Mouse (Mus musculus) stomach, embryonic 16.5 days (tissue): ENCODE data around the gene Pde4d. TPM values are rescaled to one million over a fixed set of nuclear protein-coding genes. Genes with fewer than 3 reads are reported as not detected.
A peak's percentile ranks its signal among the peaks of the same experiment; 100 is the strongest.

Experiments
- ATAC-seq: fragments of 200-750 bp; cut with Nextera tagmentation; 2 replicates; pipeline ENCODE4 v1.8.0; 2017; ENCODE audit warnings: moderate number of reproducible peaks, moderate TSS enrichment; ENCODE audit not compliant: insufficient read depth, low FRiP score
- H3K27ac ChIP-seq: fragments of 300-500 bp; sonication (generic); 2 replicates; pipeline ENCODE4 v1.5.1; 2014; ENCODE audit warnings: low read length
- H3K27me3 ChIP-seq: fragments of 300-500 bp; sonication (generic); 2 replicates; pipeline ENCODE4 v1.6.1; 2014; ENCODE audit warnings: low read length, control low read depth, mixed read lengths; ENCODE audit not compliant: control insufficient read depth, insufficient read depth
- H3K36me3 ChIP-seq: fragments of 300-500 bp; sonication (generic); 2 replicates; pipeline ENCODE4 v1.6.1; 2014; ENCODE audit warnings: low read length; ENCODE audit not compliant: control insufficient read depth, insufficient read depth
- H3K4me1 ChIP-seq: fragments of 300-500 bp; sonication (generic); 2 replicates; pipeline ENCODE4 v1.6.1; 2014; ENCODE audit warnings: low read length, control low read depth, mixed read lengths; ENCODE audit not compliant: control insufficient read depth, insufficient read depth
- H3K4me2 ChIP-seq: fragments of 300-500 bp; sonication (generic); 2 replicates; pipeline ENCODE4 v1.6.1; 2014; ENCODE audit warnings: low read depth, low read length, mixed read lengths
- H3K4me3 ChIP-seq: fragments of 300-500 bp; sonication (generic); replicated peaks from 2 replicates; pipeline ENCODE4 v1.5.1; 2014; ENCODE audit warnings: mild to moderate bottlenecking, low read length
- H3K9ac ChIP-seq: fragments of 300-500 bp; sonication (generic); 2 replicates; pipeline ENCODE4 v1.6.1; 2014; ENCODE audit warnings: low read length
- H3K9me3 ChIP-seq: fragments of 300-500 bp; sonication (generic); replicated peaks from 2 replicates; pipeline ENCODE4 v1.6.1; 2016; ENCODE audit warnings: low read length, control low read depth; ENCODE audit not compliant: control insufficient read depth
- WGBS: fragments of 180-500 bp; shearing (Covaris S2); extraction: QIAGEN DNeasy Blood & Tissue Kit; methylation state at CpG from one replicate; pipeline ENCODE4 v1.1.7; 2014; 5-methylcytosine and 5-hydroxymethylcytosine counted together
- polyA plus RNA-seq: library from polyadenylated mRNA; unstranded; fragments of >200 nt; fragmentation: Nextera tagmentation; extraction: Ambion mirVana; gene quantifications from 2 replicates; pipeline ENCODE4 v1.2.1, GENCODE M21; 2015

Gene Pde4d
- polyA plus RNA-seq, 1 experiment from 2014 or later, result 22.1 TPM

GRCm38 (mm10) chr13:109343596-109343995, 893.8 kb downstream of the Pde4d start:
- H3K36me3 ChIP-seq, result no peaks in the 10 kb centered on the region
- peak; percentile 85 for ATAC-seq
- no peak overlapping the region for H3K4me3 ChIP-seq
- no peak overlapping the region for H3K4me2 ChIP-seq
- H3K9ac ChIP-seq, result no peak overlapping the region
- H3K27ac ChIP-seq, result no peak overlapping the region
- no peaks in the 10 kb centered on the region for H3K4me1 ChIP-seq
- 2% methylated on average over 4 of the region's 4 CpGs for WGBS
- no peaks in the 10 kb centered on the region for H3K27me3 ChIP-seq
- H3K9me3 ChIP-seq, result no peaks in the 10 kb centered on the region

GRCm38 (mm10) chr13:109347770-109348169, 898.0 kb downstream of the Pde4d start:
- no peak for ATAC-seq

GRCm38 (mm10) chr13:109348316-109348715, 898.6 kb downstream of the Pde4d start:
- Histone ChIP-seq H3K4me3 (no peak overlapping the region), H3K4me1 (no peaks in the 10 kb centered on the region), H3K27me3 (no peaks in the 10 kb centered on the region), H3K36me3 (no peaks in the 10 kb centered on the region), H3K27ac (no peak overlapping the region), H3K9ac (no peak overlapping the region), H3K4me2 (no peak overlapping the region), H3K9me3 (no peaks in the 10 kb centered on the region)
- no peak for ATAC-seq
- 94% methylated on average over 6 of the region's 6 CpGs for WGBS

More at GRCm38 (mm10) chr13:109347770-109348169, 898.0 kb downstream of the Pde4d start:
- no peaks in the 10 kb centered on the region for H3K27me3 ChIP-seq
- no peaks in the 10 kb centered on the region for H3K36me3 ChIP-seq
- no peak overlapping the region for H3K4me3 ChIP-seq
- no peak overlapping the region for H3K4me2 ChIP-seq
- 69% methylated on average over 11 of the region's 11 CpGs for WGBS
- no peak overlapping the region for H3K9ac ChIP-seq
- no peaks in the 10 kb centered on the region for H3K4me1 ChIP-seq
- no peaks in the 10 kb centered on the region for H3K9me3 ChIP-seq
- no peak overlapping the region for H3K27ac ChIP-seq

- Histone ChIP-seq H3K27ac (no peak overlapping the region), H3K4me3 (no peak overlapping the region), H3K27me3 (no peaks in the 10 kb centered on the region), H3K4me2 (no peak overlapping the region), H3K36me3 (no peaks in the 10 kb centered on the region), H3K4me1 (no peaks in the 10 kb centered on the region), H3K9me3 (no peaks in the 10 kb centered on the region), H3K9ac (no peak overlapping the region)
- ATAC-seq, result no peak
- 77% methylated on average over 7 of the region's 7 CpGs for WGBS
Observed at GRCm38 (mm10) chr13:109350100-109350499, 900.4 kb downstream of the Pde4d start.

- no peaks in the 10 kb centered on the region for H3K27me3 ChIP-seq
- no peak overlapping the region for H3K27ac ChIP-seq
- ATAC-seq, result no peak
- no peaks in the 10 kb centered on the region for H3K36me3 ChIP-seq
- 67% methylated on average over 7 of the region's 7 CpGs for WGBS
- H3K9ac ChIP-seq, result no peak overlapping the region
- no peaks in the 10 kb centered on the region for H3K9me3 ChIP-seq
- H3K4me3 ChIP-seq, result no peak overlapping the region
- H3K4me2 ChIP-seq, result no peak overlapping the region
- H3K4me1 ChIP-seq, result no peaks in the 10 kb centered on the region
Observed at GRCm38 (mm10) chr13:109354017-109354416, 904.3 kb downstream of the Pde4d start.

GRCm38 (mm10) chr13:109356252-109356651, 906.5 kb downstream of the Pde4d start:
- Histone ChIP-seq H3K27ac (no peak overlapping the region), H3K36me3 (no peaks in the 10 kb centered on the region), H3K27me3 (no peaks in the 10 kb centered on the region), H3K4me2 (no peak overlapping the region), H3K9ac (no peak overlapping the region), H3K4me1 (no peaks in the 10 kb centered on the region), H3K9me3 (no peaks in the 10 kb centered on the region), H3K4me3 (no peak overlapping the region)
- WGBS, result 75% methylated on average over 7 of the region's 7 CpGs
- ATAC-seq, result no peak

GRCm38 (mm10) chr13:109359994-109360393, 910.2 kb downstream of the Pde4d start:
- Histone ChIP-seq H3K27ac (no peak overlapping the region), H3K9me3 (no peaks in the 10 kb centered on the region), H3K27me3 (no peaks in the 10 kb centered on the region), H3K36me3 (no peaks in the 10 kb centered on the region), H3K9ac (no peak overlapping the region), H3K4me1 (no peaks in the 10 kb centered on the region), H3K4me3 (no peak overlapping the region), H3K4me2 (no peak overlapping the region)
- ATAC-seq, result no peak
- WGBS, result 82% methylated on average over 2 of the region's 2 CpGs

GRCm38 (mm10) chr13:109362340-109362739, 912.6 kb downstream of the Pde4d start:
- 57% methylated on average over 6 of the region's 6 CpGs for WGBS
- Histone ChIP-seq H3K9ac (no peak overlapping the region), H3K36me3 (no peaks in the 10 kb centered on the region), H3K9me3 (no peaks in the 10 kb centered on the region), H3K4me1 (no peaks in the 10 kb centered on the region), H3K4me2 (no peak overlapping the region), H3K27ac (no peak overlapping the region), H3K27me3 (no peaks in the 10 kb centered on the region), H3K4me3 (no peak overlapping the region)
- no peak for ATAC-seq

- H3K27me3 ChIP-seq, result no peaks in the 10 kb centered on the region
- ATAC-seq, result no peak
- no peaks in the 10 kb centered on the region for H3K9me3 ChIP-seq
- WGBS, result 48% methylated on average over 5 of the region's 5 CpGs
- no peak overlapping the region for H3K9ac ChIP-seq
- H3K4me2 ChIP-seq, result no peak overlapping the region
- H3K27ac ChIP-seq, result no peak overlapping the region
- no peaks in the 10 kb centered on the region for H3K36me3 ChIP-seq
- no peaks in the 10 kb centered on the region for H3K4me1 ChIP-seq
- no peak overlapping the region for H3K4me3 ChIP-seq
Observed at GRCm38 (mm10) chr13:109374465-109374864, 924.7 kb downstream of the Pde4d start.

- H3K9ac ChIP-seq, result no peak overlapping the region
- WGBS, result 40% methylated on average over 1 of the region's 1 CpGs
- no peaks in the 10 kb centered on the region for H3K36me3 ChIP-seq
- no peak overlapping the region for H3K4me3 ChIP-seq
- no peak overlapping the region for H3K27ac ChIP-seq
- H3K4me2 ChIP-seq, result no peak overlapping the region
- no peaks in the 10 kb centered on the region for H3K27me3 ChIP-seq
- H3K9me3 ChIP-seq, result no peaks in the 10 kb centered on the region
- H3K4me1 ChIP-seq, result no peaks in the 10 kb centered on the region
- no peak for ATAC-seq
Observed at GRCm38 (mm10) chr13:109376681-109377080, 926.9 kb downstream of the Pde4d start.
